Mouse (Mus musculus): ENCODE data around the gene Dnaja4.

Gene Dnaja4

GRCm38 (mm10) chr9:54759592-54759991, 60.9 kb downstream of the Dnaja4 start:
- peak; percentile 61 for DNase-seq

- DNase-seq: no peak
Observed at GRCm38 (mm10) chr9:54764091-54764490, 65.4 kb downstream of the Dnaja4 start.

DNA sequence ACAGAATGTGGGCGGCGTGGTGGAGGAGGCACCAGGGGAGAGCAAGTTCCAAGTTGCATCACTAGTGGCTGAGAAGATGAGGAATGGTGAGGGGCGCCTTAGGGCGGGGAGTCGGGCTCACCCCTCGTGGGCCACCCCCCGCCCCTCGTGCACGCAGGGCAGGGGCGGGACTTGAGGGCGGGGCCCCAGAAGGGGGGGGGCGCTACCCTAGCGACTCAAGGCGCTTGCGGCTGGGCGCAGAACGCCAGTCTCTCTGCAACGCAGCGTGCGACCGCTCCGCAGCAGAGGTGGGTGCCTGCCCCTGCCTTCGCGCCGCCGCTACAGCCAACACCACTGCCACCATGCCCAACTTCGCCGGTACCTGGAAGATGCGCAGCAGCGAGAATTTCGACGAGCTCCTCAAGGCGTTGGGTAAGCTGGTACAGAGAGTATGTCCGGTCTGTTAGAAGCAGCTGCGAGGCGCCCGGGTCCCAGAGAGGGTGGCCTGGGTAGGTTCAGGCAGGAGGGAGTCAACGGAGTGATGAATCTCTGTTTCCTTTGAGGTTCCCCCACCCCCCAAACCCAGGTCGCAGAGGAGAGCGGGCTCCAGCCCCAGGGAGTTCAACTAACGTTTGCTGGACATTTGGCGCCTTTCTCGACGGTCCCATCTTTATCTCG, 66.0 kb downstream of the Dnaja4 start, which contains the start of gene Crabp1:
Gene Crabp1 (plus strand): TSS at position 188 of the 657 bp plus-strand sequence.
- DNase-seq: peak; percentile 74

DNA sequence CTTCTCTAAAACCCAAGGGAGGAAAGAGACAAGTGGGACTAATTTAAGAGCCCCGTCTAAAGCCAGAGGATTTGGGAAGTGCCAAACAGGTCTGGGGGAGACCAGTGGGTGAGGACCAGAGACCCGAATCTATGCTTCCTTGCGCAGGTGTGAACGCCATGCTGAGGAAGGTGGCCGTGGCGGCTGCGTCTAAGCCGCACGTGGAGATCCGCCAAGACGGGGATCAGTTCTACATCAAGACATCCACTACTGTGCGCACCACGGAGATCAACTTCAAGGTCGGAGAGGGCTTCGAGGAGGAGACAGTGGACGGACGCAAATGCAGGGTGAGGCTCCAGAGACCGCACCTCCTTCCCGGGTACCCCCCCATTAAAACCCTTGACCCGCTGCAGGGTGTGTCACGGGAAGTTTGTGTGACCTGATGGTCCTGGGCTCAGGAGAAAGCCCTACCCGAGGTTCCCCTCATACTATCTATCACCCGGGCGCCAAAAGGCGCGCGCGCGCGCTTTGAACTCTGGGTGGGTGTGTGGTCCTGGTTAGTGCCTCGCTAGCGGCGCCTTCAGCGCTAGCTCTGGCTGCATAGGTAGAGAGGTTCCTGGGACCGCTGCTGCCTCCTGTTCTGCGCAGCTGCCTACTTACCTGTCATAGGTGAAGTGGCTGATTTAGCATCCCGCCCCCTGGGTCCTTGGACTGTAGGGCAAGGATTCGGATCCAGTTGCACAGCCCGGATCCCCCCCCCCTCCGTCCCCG, 66.8 kb downstream of the Dnaja4 start:
- DNase-seq: peak; percentile 54

Measured in retina, postnatal 1 day (tissue).